Mouse (Mus musculus): ENCODE data around the gene Kif18b.

DNA sequence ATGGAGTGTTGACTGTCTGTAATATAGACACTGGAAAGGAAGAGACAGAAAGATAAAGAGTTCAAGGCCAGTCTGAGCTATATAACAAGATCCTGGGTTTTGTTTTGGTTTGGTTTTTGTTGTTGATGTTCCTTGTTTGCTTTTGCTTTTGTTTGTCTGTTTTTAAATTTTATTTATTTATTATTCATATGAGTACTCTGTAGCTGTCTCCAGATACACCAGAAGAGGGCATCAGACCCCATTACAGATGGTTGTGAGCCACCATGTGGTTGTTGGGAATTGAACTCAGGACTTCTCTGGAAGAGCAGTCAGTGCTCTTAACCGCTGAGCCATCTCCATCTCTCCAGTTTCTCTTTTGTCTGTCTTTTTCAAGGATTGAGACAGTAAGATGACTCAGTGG, 33.9 kb upstream of the Kif18b start:
- TF ChIP-seq POLR2A (IDR thresholded peaks at IDR 0.05; ENCODE audit: extremely low read depth, insufficient read depth, low read length) = no peak
- no peak for TF ChIP-seq CTCF (IDR thresholded peaks at IDR 0.05; ENCODE audit: extremely low read depth, insufficient read depth, low read length)

Measured in cortical plate, adult 2 months (tissue).